Mouse (Mus musculus): ENCODE data around the gene Hps4.

DNA sequence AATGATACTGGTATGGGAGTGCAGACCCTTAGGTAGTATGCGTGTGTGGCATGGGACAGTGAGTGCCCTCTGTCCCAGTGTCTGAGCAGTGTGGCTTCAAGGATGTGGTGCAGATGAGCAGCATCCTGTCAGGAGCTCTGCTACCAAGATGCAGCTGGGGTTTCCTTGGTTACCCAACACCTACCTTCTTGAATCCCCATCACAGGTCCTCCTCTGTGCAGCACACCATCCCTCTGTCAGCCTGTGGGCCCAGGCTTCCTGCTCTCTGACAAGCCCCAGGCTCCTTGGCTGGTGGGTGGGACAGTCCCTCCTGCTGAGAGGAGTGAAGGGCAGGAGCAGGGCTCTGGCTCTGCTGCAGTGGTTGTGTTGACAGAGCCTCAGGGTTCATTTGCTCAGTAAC lies 34.5 kb downstream of the Hps4 start:
- no peak for TF ChIP-seq CTCF (IDR thresholded peaks at IDR 0.05)
- TF ChIP-seq EP300 (IDR thresholded peaks at IDR 0.05; ENCODE audit: insufficient read depth, low read depth, low read length): no peak
